Mouse (Mus musculus) hindbrain, embryonic 11.5 days (tissue): ENCODE data around the gene Mboat2. TPM values are rescaled to one million over a fixed set of nuclear protein-coding genes. Genes with fewer than 3 reads are reported as not detected.

Source experiments
- ATAC-seq: fragments of 200-750 bp; cut with Nextera tagmentation; 2 replicates; pipeline ENCODE4 v1.8.0; 2017; ENCODE audit warnings: mild to moderate bottlenecking, moderate TSS enrichment, moderate library complexity; ENCODE audit not compliant: low FRiP score
- DNase-seq: peaks from one replicate; pipeline ENCODE4 v3.0.0-alpha.2; 2015; ENCODE audit warnings: low spot score
- H3K27ac ChIP-seq: fragments of 300-500 bp; sonication (generic); 2 replicates; pipeline ENCODE4 v1.5.1; 2014; ENCODE audit warnings: mild to moderate bottlenecking, low read depth, low read length
- H3K27me3 ChIP-seq: fragments of 300-500 bp; sonication (generic); 2 replicates; pipeline ENCODE4 v1.6.1; 2014; ENCODE audit warnings: mild to moderate bottlenecking, low read length, moderate library complexity, mixed read lengths; ENCODE audit not compliant: control insufficient read depth, insufficient read depth
- H3K36me3 ChIP-seq: fragments of 300-500 bp; sonication (generic); 2 replicates; pipeline ENCODE4 v1.6.1; 2014; ENCODE audit warnings: mild to moderate bottlenecking, low read length, moderate library complexity, mixed read lengths; ENCODE audit not compliant: control insufficient read depth, insufficient read depth
- H3K4me1 ChIP-seq: fragments of 300-500 bp; sonication (generic); replicated peaks from 2 replicates; pipeline ENCODE4 v1.6.1; 2014; ENCODE audit warnings: low read length, mixed read lengths; ENCODE audit not compliant: control insufficient read depth, insufficient read depth
- H3K4me2 ChIP-seq: fragments of 300-500 bp; sonication (generic); replicated peaks from 2 replicates; pipeline ENCODE4 v1.6.1; 2014; ENCODE audit warnings: mild to moderate bottlenecking, low read depth, low read length
- H3K4me3 ChIP-seq: fragments of 300-500 bp; sonication (generic); 2 replicates; pipeline ENCODE4 v1.5.1; 2014; ENCODE audit warnings: low read depth, low read length
- H3K9ac ChIP-seq: fragments of 300-500 bp; sonication (generic); 2 replicates; pipeline ENCODE4 v1.6.1; 2014; ENCODE audit warnings: low read depth, low read length
- H3K9me3 ChIP-seq: fragments of 300-500 bp; sonication (generic); 2 replicates; pipeline ENCODE4 v1.6.1; 2016; ENCODE audit warnings: low read length; ENCODE audit not compliant: control insufficient read depth
- WGBS: fragments of 180-500 bp; shearing (Covaris S2); extraction: QIAGEN DNeasy Blood & Tissue Kit; methylation state at CpG from one replicate; pipeline ENCODE4 v1.1.7; 2014; 5-methylcytosine and 5-hydroxymethylcytosine counted together
- polyA plus RNA-seq: library from polyadenylated mRNA; unstranded; fragments of >200 nt; fragmentation: Nextera tagmentation; extraction: Ambion mirVana; gene quantifications from 2 replicates; pipeline ENCODE4 v1.2.1, GENCODE M21; 2014

The Mboat2 gene
- polyA plus RNA-seq, 1 experiment from 2014 or later, result 59.5 TPM

- 80% methylated on average over 9 of the region's 9 CpGs for WGBS
- H3K9ac ChIP-seq, result no peak overlapping the region
- H3K27me3 ChIP-seq, result no peaks in the 10 kb centered on the region
- H3K4me3 ChIP-seq, result no peak overlapping the region
- H3K27ac ChIP-seq, result no peak overlapping the region
- ATAC-seq, result no peak
- H3K9me3 ChIP-seq, result no peaks in the 10 kb centered on the region
- DNase-seq, result no peak
- H3K36me3 ChIP-seq, result no peaks in the 10 kb centered on the region
- no peak overlapping the region for H3K4me2 ChIP-seq
- H3K4me1 ChIP-seq, result peaks cover 8% of the 10 kb centered on the region
Measured at GRCm38 (mm10) chr12:24898226-24898625, 67.5 kb downstream of the Mboat2 start.

- DNase-seq, result no peak
Measured at GRCm38 (mm10) chr12:24899636-24900035, 69.0 kb downstream of the Mboat2 start.

GRCm38 (mm10) chr12:24902736-24903135, 72.1 kb downstream of the Mboat2 start:
- no peaks in the 10 kb centered on the region for H3K9me3 ChIP-seq
- no peak overlapping the region for H3K27ac ChIP-seq
- ATAC-seq, result no peak
- no peak overlapping the region for H3K4me2 ChIP-seq
- H3K4me1 ChIP-seq, result no peaks in the 10 kb centered on the region
- WGBS, result 98% methylated on average over 5 of the region's 5 CpGs
- no peaks in the 10 kb centered on the region for H3K27me3 ChIP-seq
- H3K9ac ChIP-seq, result no peak overlapping the region
- no peak overlapping the region for H3K4me3 ChIP-seq
- no peaks in the 10 kb centered on the region for H3K36me3 ChIP-seq
- no peak for DNase-seq

More at GRCm38 (mm10) chr12:24899636-24900035, 69.0 kb downstream of the Mboat2 start:
- Histone ChIP-seq H3K4me3 (no peak overlapping the region), H3K9ac (no peak overlapping the region), H3K4me1 (no peaks in the 10 kb centered on the region), H3K36me3 (no peaks in the 10 kb centered on the region), H3K9me3 (no peaks in the 10 kb centered on the region), H3K27ac (no peak overlapping the region), H3K27me3 (no peaks in the 10 kb centered on the region), H3K4me2 (no peak overlapping the region)
- WGBS, result 86% methylated on average over 10 of the region's 10 CpGs
- no peak for ATAC-seq

DNA sequence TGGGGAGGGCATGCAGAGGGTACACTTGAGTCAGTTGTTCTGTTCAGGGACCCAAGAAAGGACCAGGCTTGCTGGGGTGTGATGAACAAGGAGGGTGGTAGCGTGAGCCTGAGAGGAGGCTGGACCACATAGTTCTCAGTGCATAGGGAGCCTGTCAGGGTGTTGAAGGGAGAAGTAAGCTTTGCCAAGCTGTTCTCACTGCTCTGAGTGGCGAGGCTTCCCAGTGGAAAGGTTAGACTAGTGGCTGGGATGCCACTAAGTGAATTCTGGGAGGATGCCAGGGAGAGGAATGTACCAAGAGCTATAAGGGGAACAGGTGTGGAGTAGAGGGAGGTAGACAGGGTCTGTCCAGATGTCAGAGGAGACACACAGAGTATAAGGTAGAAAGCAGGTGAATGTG, 77.2 kb downstream of the Mboat2 start:
- no peak overlapping the region for H3K27ac ChIP-seq
- no peak overlapping the region for H3K4me3 ChIP-seq
- no peak overlapping the region for H3K4me2 ChIP-seq
- H3K36me3 ChIP-seq, result no peaks in the 10 kb centered on the region
- 96% methylated on average over 2 of the region's 2 CpGs for WGBS
- no peaks in the 10 kb centered on the region for H3K4me1 ChIP-seq
- no peaks in the 10 kb centered on the region for H3K9me3 ChIP-seq
- DNase-seq, result no peak
- H3K9ac ChIP-seq, result no peak overlapping the region
- no peak for ATAC-seq
- H3K27me3 ChIP-seq, result no peaks in the 10 kb centered on the region

GRCm38 (mm10) chr12:24909679-24910078, 79.0 kb downstream of the Mboat2 start:
- Histone ChIP-seq H3K27me3 (no peaks in the 10 kb centered on the region), H3K9me3 (no peaks in the 10 kb centered on the region), H3K27ac (no peak overlapping the region), H3K36me3 (0 out of 2 replicates have a peak, but pooled peaks cover 2% of the 10 kb centered on the region), H3K4me3 (no peak overlapping the region), H3K4me2 (no peak overlapping the region), H3K4me1 (no peaks in the 10 kb centered on the region), H3K9ac (no peak overlapping the region)
- 93% methylated on average over 7 of the region's 7 CpGs for WGBS
- no peak for ATAC-seq
- no peak for DNase-seq

GRCm38 (mm10) chr12:24912174-24912573, 81.5 kb downstream of the Mboat2 start:
- Histone ChIP-seq H3K27me3 (no peaks in the 10 kb centered on the region), H3K9ac (no peak overlapping the region), H3K4me2 (no peak overlapping the region), H3K27ac (no peak overlapping the region), H3K4me3 (no peak overlapping the region), H3K9me3 (no peaks in the 10 kb centered on the region), H3K36me3 (0 out of 2 replicates have a peak, but pooled peaks cover 2% of the 10 kb centered on the region), H3K4me1 (no peaks in the 10 kb centered on the region)
- WGBS, result 75% methylated on average over 6 of the region's 6 CpGs
- DNase-seq, result no peak
- ATAC-seq, result no peak

DNA sequence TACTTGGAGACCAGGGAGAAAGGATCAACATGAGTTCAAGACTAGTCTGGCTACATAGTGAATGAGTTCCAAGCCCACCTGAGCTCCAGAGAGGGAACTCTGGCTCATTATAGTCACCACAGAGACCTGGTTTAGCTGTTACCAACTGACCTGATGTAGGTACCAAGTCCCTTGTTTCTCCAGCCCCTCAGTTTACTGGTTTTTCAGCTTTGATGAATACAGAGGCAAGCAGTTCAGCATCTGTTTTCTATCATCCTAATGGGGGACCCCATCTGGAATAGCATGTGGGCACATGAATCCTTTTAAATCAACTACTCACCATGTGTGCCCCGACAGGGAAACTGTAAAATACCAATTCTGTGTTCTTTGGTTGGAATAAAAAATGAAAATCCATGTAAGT, 82.2 kb downstream of the Mboat2 start:
- H3K4me1 ChIP-seq, result no peaks in the 10 kb centered on the region
- DNase-seq, result no peak
- no peaks in the 10 kb centered on the region for H3K27me3 ChIP-seq
- no peak overlapping the region for H3K4me3 ChIP-seq
- H3K4me2 ChIP-seq, result no peak overlapping the region
- no peak overlapping the region for H3K27ac ChIP-seq
- ATAC-seq, result no peak
- H3K9me3 ChIP-seq, result no peaks in the 10 kb centered on the region
- H3K9ac ChIP-seq, result no peak overlapping the region
- WGBS, result 84% methylated on average over 1 of the region's 1 CpGs
- 0 out of 2 replicates have a peak, but pooled peaks cover 2% of the 10 kb centered on the region for H3K36me3 ChIP-seq

- Histone ChIP-seq H3K9me3 (no peaks in the 10 kb centered on the region), H3K4me1 (no peaks in the 10 kb centered on the region), H3K4me2 (no peak overlapping the region), H3K4me3 (no peak overlapping the region), H3K9ac (no peak overlapping the region), H3K36me3 (0 out of 2 replicates have a peak, but pooled peaks cover 2% of the 10 kb centered on the region), H3K27me3 (no peaks in the 10 kb centered on the region), H3K27ac (no peak overlapping the region)
- ATAC-seq, result no peak
- WGBS, result 79% methylated on average over 12 of the region's 12 CpGs
- no peak for DNase-seq
Measured at GRCm38 (mm10) chr12:24918575-24919262, 88.0 kb downstream of the Mboat2 start.

GRCm38 (mm10) chr12:24920861-24921260, 90.2 kb downstream of the Mboat2 start:
- no peak overlapping the region for H3K27ac ChIP-seq
- H3K4me1 ChIP-seq, result no peaks in the 10 kb centered on the region
- ATAC-seq, result no peak
- whole genome bisulfite sequencing, result 69% methylated on average over 1 of the region's 1 CpGs
- H3K27me3 ChIP-seq, result no peaks in the 10 kb centered on the region
- no peak overlapping the region for H3K9ac ChIP-seq
- H3K4me2 ChIP-seq, result no peak overlapping the region
- H3K9me3 ChIP-seq, result no peaks in the 10 kb centered on the region
- H3K36me3 ChIP-seq, result no peaks in the 10 kb centered on the region
- no peak for DNase-seq
- H3K4me3 ChIP-seq, result no peak overlapping the region
